Mouse (Mus musculus): ENCODE measurements around the gene Immp2l. TPM values are rescaled to one million over a fixed set of nuclear protein-coding genes. Genes with fewer than 3 reads are reported as not detected.
A peak's percentile ranks its signal among the peaks of the same experiment; 100 is the strongest.
"Not testable (repeated sequence)": the region's sequence is repeated elsewhere in the genome, so short reads cannot be mapped to it uniquely, and the experiment has no call there.

Gene Immp2l
- polyA plus RNA-seq, 1 experiment from 2014 or later = 6.3 TPM

DNA sequence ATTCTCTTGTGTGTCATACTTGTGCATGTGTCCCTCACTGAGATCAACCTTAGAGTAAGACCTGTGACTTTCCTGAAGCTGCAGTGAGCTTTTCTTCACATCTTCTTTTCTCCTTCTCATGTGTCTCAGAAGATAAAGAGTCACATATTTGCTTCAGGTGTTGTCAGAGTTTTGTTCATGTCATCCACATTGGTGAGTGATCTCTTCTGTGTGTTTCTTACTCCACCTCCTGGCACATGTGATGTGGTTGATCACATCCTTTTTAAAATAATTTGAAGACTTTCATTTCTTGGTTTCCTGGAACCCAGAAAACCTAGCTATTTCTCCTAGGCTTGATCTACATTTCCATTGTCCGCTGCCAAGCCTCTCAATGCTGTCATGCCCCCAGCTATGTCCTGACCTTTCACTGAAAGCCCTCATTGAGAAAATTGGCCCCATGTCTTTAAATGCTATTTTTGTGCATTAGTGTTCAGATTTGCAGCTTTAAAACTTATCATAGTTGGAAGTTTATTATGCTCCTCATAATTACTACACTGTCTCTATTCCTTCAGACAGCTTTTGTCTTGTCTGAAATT lies 704.0 kb downstream of the Immp2l start:
- peak; percentile 32 for DNase-seq (ENCODE audit: low spot score)
- Histone ChIP-seq H3K4me1 (ENCODE audit: control insufficient read depth, insufficient read depth, low read length) (peaks cover 16% of the 10 kb centered on the region), H3K4me3 (ENCODE audit: low read depth, low read length) (no peak overlapping the region), H3K4me2 (ENCODE audit: low read length) (no peak overlapping the region), H3K27ac (ENCODE audit: low read depth, low read length) (no peak overlapping the region), H3K36me3 (ENCODE audit: control insufficient read depth, insufficient read depth, low read length) (no peaks in the 10 kb centered on the region), H3K9ac (ENCODE audit: low read length) (no peak overlapping the region), H3K9me3 (replicated peaks; ENCODE audit: control insufficient read depth, low read length) (no peaks in the 10 kb centered on the region), H3K27me3 (replicated peaks; ENCODE audit: control insufficient read depth, insufficient read depth, low read length) (no peaks in the 10 kb centered on the region)
- peak; percentile 15; the same call in 1 of the 2 replicates for ATAC-seq
- 41% methylated on average over 1 of the region's 1 CpGs for WGBS

DNA sequence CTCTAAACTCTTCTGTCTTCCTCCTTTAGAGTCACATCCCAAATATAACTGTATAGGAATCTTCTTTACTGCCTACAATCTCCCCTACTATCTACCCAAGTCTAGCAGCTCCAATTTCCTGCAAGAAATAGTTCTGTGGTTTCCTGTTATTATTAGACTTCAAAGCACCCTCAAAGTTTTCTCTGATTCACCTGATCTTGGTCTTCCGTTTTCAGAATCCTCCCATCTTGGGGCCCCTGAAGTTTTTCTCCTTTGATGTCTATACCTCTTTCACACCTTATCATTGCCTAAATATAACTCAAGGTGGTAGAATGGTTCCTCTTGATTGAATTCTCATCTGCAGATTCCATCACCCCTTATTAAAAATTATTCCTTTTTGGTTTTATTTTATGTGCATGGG lies 704.6 kb downstream of the Immp2l start:
- DNase-seq (ENCODE audit: low spot score) (no peak), ATAC-seq (no peak)
- Histone ChIP-seq H3K9ac (ENCODE audit: low read length) (no peak overlapping the region), H3K4me3 (ENCODE audit: low read depth, low read length) (no peak overlapping the region), H3K27ac (ENCODE audit: low read depth, low read length) (no peak overlapping the region), H3K36me3 (ENCODE audit: control insufficient read depth, insufficient read depth, low read length) (no peaks in the 10 kb centered on the region), H3K27me3 (replicated peaks; ENCODE audit: control insufficient read depth, insufficient read depth, low read length) (no peaks in the 10 kb centered on the region), H3K4me2 (ENCODE audit: low read length) (no peak overlapping the region), H3K4me1 (ENCODE audit: control insufficient read depth, insufficient read depth, low read length) (peaks cover 20% of the 10 kb centered on the region), H3K9me3 (replicated peaks; ENCODE audit: control insufficient read depth, low read length) (no peaks in the 10 kb centered on the region)
- 94% methylated on average over 1 of the region's 1 CpGs for WGBS

DNA sequence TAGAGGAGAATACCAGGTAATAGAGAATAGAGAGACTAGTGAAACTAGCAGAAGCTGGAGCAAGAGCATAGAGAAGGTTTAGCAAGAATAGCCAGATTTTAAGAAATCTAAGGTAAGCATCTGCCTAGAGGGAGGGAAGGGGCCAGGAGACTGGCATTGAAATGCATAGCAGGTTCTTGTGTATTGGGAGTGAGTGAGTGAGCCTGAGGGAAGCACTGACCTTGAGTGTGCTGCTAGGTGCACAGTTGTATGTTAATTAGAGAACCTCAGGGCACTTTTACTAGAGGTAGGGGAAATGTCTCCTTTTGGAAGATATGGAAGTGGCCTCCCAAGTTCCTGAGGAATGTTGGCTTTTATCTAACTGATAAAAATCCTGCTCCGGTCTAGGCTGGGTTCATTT lies 705.9 kb downstream of the Immp2l start:
- Histone ChIP-seq H3K9me3 (replicated peaks; ENCODE audit: control insufficient read depth, low read length) (no peaks in the 10 kb centered on the region), H3K4me1 (ENCODE audit: control insufficient read depth, insufficient read depth, low read length) (peaks cover 20% of the 10 kb centered on the region), H3K4me2 (ENCODE audit: low read length) (no peak overlapping the region), H3K9ac (ENCODE audit: low read length) (no peak overlapping the region), H3K36me3 (ENCODE audit: control insufficient read depth, insufficient read depth, low read length) (no peaks in the 10 kb centered on the region), H3K27ac (ENCODE audit: low read depth, low read length) (no peak overlapping the region), H3K27me3 (replicated peaks; ENCODE audit: control insufficient read depth, insufficient read depth, low read length) (no peaks in the 10 kb centered on the region), H3K4me3 (ENCODE audit: low read depth, low read length) (no peak overlapping the region)
- DNase-seq (ENCODE audit: low spot score) (no peak), ATAC-seq (no peak)
- 96% methylated on average over 1 of the region's 1 CpGs for WGBS

GRCm38 (mm10) chr12:41733168-41733567 lies 709.3 kb downstream of the Immp2l start:
- Histone ChIP-seq H3K4me1 (ENCODE audit: control insufficient read depth, insufficient read depth, low read length) (peaks cover 4% of the 10 kb centered on the region; the same call in 1 of the 2 replicates), H3K4me2 (ENCODE audit: low read length) (no peak overlapping the region), H3K27ac (ENCODE audit: low read depth, low read length) (no peak overlapping the region), H3K9me3 (replicated peaks; ENCODE audit: control insufficient read depth, low read length) (no peaks in the 10 kb centered on the region), H3K36me3 (ENCODE audit: control insufficient read depth, insufficient read depth, low read length) (no peaks in the 10 kb centered on the region), H3K9ac (ENCODE audit: low read length) (no peak overlapping the region), H3K27me3 (replicated peaks; ENCODE audit: control insufficient read depth, insufficient read depth, low read length) (no peaks in the 10 kb centered on the region), H3K4me3 (ENCODE audit: low read depth, low read length) (no peak overlapping the region)
- DNase-seq (ENCODE audit: low spot score) (peak; percentile 46), ATAC-seq (0 out of 2 replicates have a peak, but pooled peaks have one; percentile 34)

- 76% methylated on average over 3 of the region's 3 CpGs for WGBS
- ATAC-seq = no peak
- no peak for DNase-seq (ENCODE audit: low spot score)
Observed at GRCm38 (mm10) chr12:41742887-41743286, 719.0 kb downstream of the Immp2l start.

GRCm38 (mm10) chr12:41763396-41763795 lies 739.5 kb downstream of the Immp2l start:
- no peak for ATAC-seq
- Histone ChIP-seq H3K4me3 (ENCODE audit: low read depth, low read length) (no peak overlapping the region), H3K4me1 (ENCODE audit: control insufficient read depth, insufficient read depth, low read length) (no peaks in the 10 kb centered on the region), H3K9me3 (replicated peaks; ENCODE audit: control insufficient read depth, low read length) (no peaks in the 10 kb centered on the region), H3K9ac (ENCODE audit: low read length) (no peak overlapping the region), H3K27ac (ENCODE audit: low read depth, low read length) (no peak overlapping the region), H3K27me3 (replicated peaks; ENCODE audit: control insufficient read depth, insufficient read depth, low read length) (no peaks in the 10 kb centered on the region), H3K4me2 (ENCODE audit: low read length) (no peak overlapping the region), H3K36me3 (ENCODE audit: control insufficient read depth, insufficient read depth, low read length) (no peaks in the 10 kb centered on the region)
- WGBS = 74% methylated on average over 3 of the region's 3 CpGs
- DNase-seq (ENCODE audit: low spot score) = no peak

More at GRCm38 (mm10) chr12:41742887-41743286, 719.0 kb downstream of the Immp2l start:
- Histone ChIP-seq H3K27me3 (replicated peaks; ENCODE audit: control insufficient read depth, insufficient read depth, low read length) (no peaks in the 10 kb centered on the region), H3K9ac (ENCODE audit: low read length) (no peak overlapping the region), H3K4me2 (ENCODE audit: low read length) (no peak overlapping the region), H3K4me3 (ENCODE audit: low read depth, low read length) (no peak overlapping the region), H3K36me3 (ENCODE audit: control insufficient read depth, insufficient read depth, low read length) (no peaks in the 10 kb centered on the region), H3K27ac (ENCODE audit: low read depth, low read length) (no peak overlapping the region), H3K4me1 (ENCODE audit: control insufficient read depth, insufficient read depth, low read length) (no peaks in the 10 kb centered on the region), H3K9me3 (replicated peaks; ENCODE audit: control insufficient read depth, low read length) (0 out of 2 replicates have a peak, but pooled peaks cover 2% of the 10 kb centered on the region)

DNA sequence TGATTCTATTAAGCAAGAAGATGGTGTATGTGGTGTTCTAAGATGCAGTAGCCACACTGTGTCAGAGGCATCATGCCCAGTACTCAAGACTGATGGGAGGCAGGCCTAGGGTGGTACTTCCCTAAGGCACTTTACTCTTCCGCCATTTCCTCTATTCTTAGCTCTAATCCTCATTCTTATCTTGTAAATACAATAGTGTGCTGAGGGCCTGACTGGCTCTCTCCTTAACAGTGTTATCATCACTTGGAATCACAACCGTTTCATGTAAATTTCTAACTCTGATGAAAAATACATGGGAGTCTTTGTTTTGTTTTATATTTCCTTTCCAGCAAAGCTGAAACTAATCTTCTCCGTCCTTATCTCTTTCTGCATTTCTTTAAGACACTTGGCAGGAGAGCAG lies 750.1 kb downstream of the Immp2l start:
- DNase-seq (ENCODE audit: low spot score) (no peak), ATAC-seq (no peak)
- Histone ChIP-seq H3K36me3 (ENCODE audit: control insufficient read depth, insufficient read depth, low read length) (no peaks in the 10 kb centered on the region), H3K9ac (ENCODE audit: low read length) (no peak overlapping the region), H3K4me2 (ENCODE audit: low read length) (no peak overlapping the region), H3K4me1 (ENCODE audit: control insufficient read depth, insufficient read depth, low read length) (no peaks in the 10 kb centered on the region), H3K27ac (ENCODE audit: low read depth, low read length) (no peak overlapping the region), H3K9me3 (replicated peaks; ENCODE audit: control insufficient read depth, low read length) (no peaks in the 10 kb centered on the region), H3K27me3 (replicated peaks; ENCODE audit: control insufficient read depth, insufficient read depth, low read length) (no peaks in the 10 kb centered on the region), H3K4me3 (ENCODE audit: low read depth, low read length) (no peak overlapping the region)
- WGBS = 76% methylated on average over 3 of the region's 3 CpGs

DNA sequence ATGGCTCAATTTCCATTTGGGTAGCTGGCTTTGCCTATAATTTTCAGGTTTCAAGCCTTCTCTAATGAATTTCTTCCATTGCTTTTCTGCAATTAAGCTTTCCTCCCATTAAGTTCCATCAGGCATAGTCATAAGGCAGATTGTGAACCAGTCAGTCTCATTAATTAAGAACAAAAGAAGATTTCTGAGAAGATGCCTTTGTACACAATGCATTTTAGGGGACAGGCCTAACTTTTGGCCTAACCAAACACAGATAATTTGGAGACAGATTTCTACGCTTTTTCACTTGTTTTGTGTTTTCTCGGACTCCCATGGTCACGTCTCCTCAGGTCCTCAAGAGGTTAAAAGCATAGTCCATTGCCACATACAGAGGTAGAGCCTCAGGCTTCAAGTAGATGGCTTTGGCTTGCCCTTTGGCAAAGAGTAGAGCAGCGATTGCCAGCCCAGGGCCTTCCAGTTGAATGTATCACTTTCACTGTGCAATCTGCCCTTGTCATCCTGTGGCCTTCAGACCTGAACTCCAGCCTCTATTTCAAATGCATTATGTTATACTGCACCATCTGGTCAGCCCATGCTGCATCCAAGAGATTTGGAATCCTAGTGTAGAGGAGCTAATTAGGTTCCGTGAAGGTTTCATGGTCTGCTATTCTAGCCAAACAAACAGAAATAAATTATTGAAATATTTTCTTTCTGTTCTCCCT lies 750.9 kb downstream of the Immp2l start:
- peak overlapping the region; percentile 21; the same call in 1 of the 2 replicates for H3K27ac ChIP-seq (ENCODE audit: low read depth, low read length)
- WGBS = 73% methylated on average over 5 of the region's 5 CpGs

GRCm38 (mm10) chr12:41777762-41778161 lies 753.9 kb downstream of the Immp2l start:
- H3K4me1 ChIP-seq (ENCODE audit: control insufficient read depth, insufficient read depth, low read length); H3K9me3 ChIP-seq (replicated peaks; ENCODE audit: control insufficient read depth, low read length); H3K9ac ChIP-seq (ENCODE audit: low read length); H3K36me3 ChIP-seq (ENCODE audit: control insufficient read depth, insufficient read depth, low read length); DNase-seq (ENCODE audit: low spot score); H3K27ac ChIP-seq (ENCODE audit: low read depth, low read length); H3K27me3 ChIP-seq (replicated peaks; ENCODE audit: control insufficient read depth, insufficient read depth, low read length); H3K4me3 ChIP-seq (ENCODE audit: low read depth, low read length); H3K4me2 ChIP-seq (ENCODE audit: low read length): not testable (repeated sequence)
- no CpG with 5 or more reads among the region's 4 CpGs for WGBS
- 0 out of 2 replicates have a peak, but pooled peaks have one; percentile 46 for ATAC-seq

More for the DNA sequence above, 750.9 kb downstream of the Immp2l start:
- H3K4me2 ChIP-seq (ENCODE audit: low read length) = no peak overlapping the region
- H3K27me3 ChIP-seq (replicated peaks; ENCODE audit: control insufficient read depth, insufficient read depth, low read length) = no peaks in the 10 kb centered on the region
- peak; percentile 52 for DNase-seq (ENCODE audit: low spot score)
- H3K4me1 ChIP-seq (ENCODE audit: control insufficient read depth, insufficient read depth, low read length) = no peaks in the 10 kb centered on the region
- no peaks in the 10 kb centered on the region for H3K36me3 ChIP-seq (ENCODE audit: control insufficient read depth, insufficient read depth, low read length)
- peak; percentile 54 for ATAC-seq
- no peak overlapping the region for H3K4me3 ChIP-seq (ENCODE audit: low read depth, low read length)
- no peaks in the 10 kb centered on the region for H3K9me3 ChIP-seq (replicated peaks; ENCODE audit: control insufficient read depth, low read length)
- no peak overlapping the region for H3K9ac ChIP-seq (ENCODE audit: low read length)

All from forebrain, embryonic 14.5 days (tissue).